Mouse (Mus musculus) ovary, postnatal 14 days (tissue): Measurements from ENCODE around the gene Kbtbd4.

ENCODE experiments used
- DNase-seq: peaks from one replicate; pipeline ENCODE4 v3.0.0; 2022; ENCODE audit warnings: low spot score

The Kbtbd4 gene

GRCm38 (mm10) chr2:90904856-90905224 lies 300 bp downstream of the Kbtbd4 start:
- no peak for DNase-seq

DNA sequence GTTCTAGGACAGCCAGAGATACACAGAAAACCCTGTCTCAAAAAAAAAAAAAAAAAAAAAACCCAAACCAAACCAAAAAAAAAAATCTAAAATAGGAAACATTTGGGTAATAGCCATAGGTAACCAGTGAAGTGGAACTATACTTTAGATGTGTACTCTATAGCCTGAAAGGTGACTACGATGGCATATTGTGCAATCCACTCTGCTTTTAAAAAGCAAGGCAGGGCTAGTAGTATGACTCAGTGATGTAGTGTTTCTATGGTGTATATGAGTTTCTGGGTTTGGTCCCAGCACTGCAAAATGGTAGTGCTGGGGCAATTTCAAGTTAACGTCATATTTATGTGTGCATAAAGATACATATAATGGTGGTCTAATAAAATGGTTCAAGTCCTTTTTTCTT lies 2.2 kb downstream of the Kbtbd4 start:
- no peak for DNase-seq

- no peak for DNase-seq
These were observed 6.3 kb downstream of the Kbtbd4 start for GRCm38 (mm10) chr2:90910861-90911260.

- DNase-seq, result no peak
These were observed 7.1 kb downstream of the Kbtbd4 start for GRCm38 (mm10) chr2:90911668-90912067.

DNA sequence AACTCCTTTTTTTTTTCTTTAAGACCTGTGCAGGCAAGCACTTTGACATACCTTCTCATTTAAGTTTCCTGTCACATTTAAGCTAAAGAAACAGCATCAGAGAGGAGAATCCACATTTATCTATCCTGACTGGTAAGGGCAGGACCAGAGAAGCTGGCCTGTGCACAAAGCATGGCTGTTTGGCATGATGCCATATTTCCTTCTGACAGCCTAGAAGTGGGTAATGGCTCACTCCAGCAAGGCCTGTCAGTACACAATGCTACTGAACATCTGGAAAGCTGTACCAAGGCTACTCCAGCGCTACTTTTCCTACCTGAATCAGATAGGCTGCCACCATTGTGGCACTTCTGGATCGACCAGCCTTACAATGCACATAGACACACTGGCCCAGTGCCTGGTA lies 9.1 kb downstream of the Kbtbd4 start:
- no peak for DNase-seq

- DNase-seq, result no peak
These were observed 11.0 kb downstream of the Kbtbd4 start for GRCm38 (mm10) chr2:90915516-90915915.

GRCm38 (mm10) chr2:90916560-90917232 lies 12.2 kb downstream of the Kbtbd4 start:
- DNase-seq, result no peak

DNA sequence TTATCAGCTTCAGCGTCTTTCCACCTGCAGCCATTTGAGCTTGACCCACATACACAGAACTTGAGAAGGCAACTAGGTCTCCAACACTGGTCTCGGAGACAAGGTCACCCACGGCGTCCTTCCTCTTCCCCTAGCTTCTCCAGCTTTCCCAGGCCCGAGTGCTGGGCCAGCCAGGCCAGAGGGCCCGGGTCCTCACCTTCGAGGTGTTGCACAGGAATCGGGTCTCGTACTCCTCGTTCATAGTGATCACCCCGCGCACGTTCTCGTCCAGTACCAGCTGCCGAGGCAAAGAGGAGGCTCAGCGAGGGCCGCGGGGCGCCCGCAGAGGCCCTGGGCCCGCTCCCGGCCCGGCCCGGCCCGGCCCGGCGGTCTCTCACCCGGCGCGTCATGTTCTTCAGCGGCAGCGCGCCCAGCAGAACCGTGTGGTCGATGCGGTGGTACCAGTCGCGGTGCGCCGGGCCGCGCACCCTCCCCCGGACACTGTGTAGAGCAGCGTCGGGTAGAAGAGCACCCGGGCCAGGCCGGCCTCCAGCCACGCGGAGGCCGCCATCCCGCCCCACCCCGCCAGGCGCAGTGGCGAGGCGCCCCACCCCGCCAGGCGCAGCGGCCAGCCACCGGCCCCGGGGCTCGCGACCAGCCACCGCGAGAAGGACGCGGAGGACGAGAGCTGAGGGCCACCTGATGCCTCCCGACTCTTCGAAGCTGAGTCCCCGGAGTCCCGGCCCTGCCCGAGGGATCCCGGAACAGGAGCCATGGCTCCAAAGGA lies 12.9 kb downstream of the Kbtbd4 start:
- DNase-seq, result peak; percentile 62

- DNase-seq, result no peak
These were observed 13.6 kb downstream of the Kbtbd4 start for GRCm38 (mm10) chr2:90917999-90918698.

DNA sequence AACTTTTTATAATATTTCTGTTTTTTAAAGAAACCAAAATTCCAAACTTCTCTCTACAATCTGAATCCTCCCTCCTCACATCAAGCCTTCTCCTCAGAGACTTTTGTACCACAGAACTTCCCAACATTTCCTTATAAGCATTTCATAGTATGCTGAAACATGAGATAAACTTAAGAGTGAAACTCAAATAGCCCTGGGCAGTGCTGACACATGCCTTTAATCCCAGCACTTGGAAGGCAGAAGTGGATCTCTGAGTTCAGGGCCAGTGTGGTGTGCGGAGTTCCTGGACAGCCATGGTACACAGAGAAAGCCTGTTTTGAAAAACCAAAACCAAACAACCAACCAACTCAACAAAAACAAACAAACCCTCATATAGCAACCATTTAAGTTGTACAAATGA lies 16.6 kb downstream of the Kbtbd4 start:
- DNase-seq, result no peak

DNA sequence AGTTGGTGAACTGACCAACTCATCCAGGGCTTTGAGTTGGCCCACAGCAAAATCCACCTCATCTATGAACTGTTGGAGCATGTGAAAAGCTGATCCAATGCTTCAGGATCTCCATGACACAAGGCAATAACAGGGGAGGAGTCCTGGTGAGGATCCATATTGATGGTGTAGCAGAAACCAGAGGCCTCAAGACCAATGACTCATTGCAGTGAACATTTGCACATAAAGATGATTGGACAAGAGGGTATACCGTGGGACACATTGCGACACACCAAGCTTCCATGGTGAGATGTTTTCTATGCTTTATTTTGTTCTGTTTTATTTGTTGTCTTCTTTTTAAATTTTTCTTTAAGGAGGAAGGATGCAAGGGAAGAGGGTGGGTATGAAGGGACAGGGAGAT lies 18.1 kb downstream of the Kbtbd4 start:
- DNase-seq, result no peak

- DNase-seq, result no peak
These were observed 24.0 kb downstream of the Kbtbd4 start for GRCm38 (mm10) chr2:90928566-90928965.

- no peak for DNase-seq
These were observed 27.3 kb downstream of the Kbtbd4 start for GRCm38 (mm10) chr2:90931829-90932228.

GRCm38 (mm10) chr2:90932273-90932672 lies 27.7 kb downstream of the Kbtbd4 start:
- no peak for DNase-seq

DNA sequence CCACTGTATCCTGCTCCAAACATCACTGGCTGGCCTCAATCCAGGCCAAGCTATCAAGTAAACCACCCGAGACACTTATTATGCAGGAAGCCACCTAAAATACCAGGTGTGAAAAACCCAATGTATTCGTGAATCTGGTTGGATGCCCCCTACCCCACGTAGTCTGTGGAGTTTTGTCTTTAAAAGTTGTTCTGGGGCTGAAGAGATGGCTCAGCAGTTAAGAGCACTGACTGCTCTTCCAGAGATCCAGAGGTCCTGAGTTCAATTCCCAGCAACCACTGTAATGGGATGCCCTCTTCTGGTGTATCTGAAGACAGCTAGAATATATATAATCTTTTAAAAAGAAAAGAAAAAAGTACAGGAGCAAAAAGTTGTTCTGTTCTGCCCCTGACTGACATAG lies 33.8 kb downstream of the Kbtbd4 start:
- DNase-seq, result no peak

DNA sequence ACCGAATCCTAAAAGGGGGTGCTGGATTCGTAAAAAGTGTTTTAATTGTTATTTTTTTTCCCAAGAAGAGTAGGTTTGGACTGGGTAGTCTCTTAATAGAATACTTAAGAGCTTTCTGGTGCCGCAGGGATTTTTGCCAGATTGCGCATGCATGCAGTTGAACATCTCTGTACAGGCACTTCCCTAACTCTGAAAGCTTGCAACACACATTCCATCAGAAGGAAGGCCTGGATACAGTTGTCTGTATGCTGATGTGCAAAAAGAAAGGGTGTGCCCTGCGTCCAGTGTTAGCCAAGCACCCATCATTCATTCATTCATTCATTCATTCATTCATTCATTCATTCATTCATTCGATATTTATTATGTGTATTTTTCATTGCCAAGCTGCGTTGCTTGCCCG lies 35.2 kb downstream of the Kbtbd4 start:
- peak; percentile 16 for DNase-seq

- peak; percentile 67 for DNase-seq
These were observed 36.0 kb downstream of the Kbtbd4 start, which contains the start of gene Celf1 for GRCm38 (mm10) chr2:90940233-90941229. TSS of gene Celf1 (plus strand) at chr2:90940382.

DNA sequence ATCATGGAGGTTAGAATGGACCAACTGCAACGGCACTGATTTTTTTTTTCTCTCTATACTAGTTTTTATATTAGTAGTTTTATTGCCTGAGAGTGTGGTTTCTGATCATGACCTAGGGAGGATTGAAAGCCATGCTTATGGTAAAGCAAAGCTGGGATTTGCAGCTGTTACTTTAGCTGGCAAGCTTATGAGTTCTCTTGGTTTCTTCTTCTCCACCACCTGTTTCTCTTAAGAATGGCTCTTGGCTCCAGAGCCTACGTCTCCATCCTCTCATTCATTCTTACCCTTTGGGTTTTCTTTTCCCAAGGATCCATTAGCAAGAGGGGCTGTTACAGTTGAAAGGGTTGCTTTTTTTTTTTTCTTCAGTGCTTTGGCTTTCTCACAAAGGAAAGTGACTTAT lies 37.2 kb downstream of the Kbtbd4 start:
- no peak for DNase-seq

DNA sequence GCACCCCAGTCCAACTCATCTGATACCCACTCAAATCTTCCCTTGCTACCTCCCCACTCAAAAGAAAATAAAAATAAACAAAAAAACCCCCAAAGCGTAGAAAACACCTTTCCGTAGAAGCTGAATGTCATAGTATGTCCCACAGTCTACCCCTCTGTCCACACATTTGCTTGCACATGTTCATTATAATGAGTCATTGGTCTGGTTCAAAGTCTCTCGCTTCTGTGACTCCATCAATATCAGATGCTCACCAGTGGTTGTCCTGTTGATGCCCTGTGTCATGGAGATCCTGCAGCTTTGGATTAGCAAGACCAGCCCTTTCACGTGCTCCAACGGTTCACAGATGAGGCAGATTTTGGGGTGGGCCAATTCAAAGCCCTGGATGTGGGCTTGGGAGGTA lies 45.6 kb downstream of the Kbtbd4 start:
- no peak for DNase-seq

- no peak for DNase-seq
These were observed 46.1 kb downstream of the Kbtbd4 start for GRCm38 (mm10) chr2:90950582-90951194.

- DNase-seq, result no peak
These were observed 48.9 kb downstream of the Kbtbd4 start for GRCm38 (mm10) chr2:90953461-90953860.
